Mouse (Mus musculus) testis, adult 2 months (tissue): ENCODE measurements around the gene Kcnk13. TPM values are rescaled to one million over a fixed set of nuclear protein-coding genes. Genes with fewer than 3 reads are reported as not detected.

Source experiments
- H3K27ac ChIP-seq: fragments of 200-500 bp; 2 replicates; pipeline ENCODE4 v1.5.1; 2012; ENCODE audit warnings: low read depth, low read length; ENCODE audit not compliant: control insufficient read depth, insufficient read depth
- H3K27me3 ChIP-seq: fragments of 200-500 bp; 2 replicates; pipeline ENCODE4 v1.6.1; 2012; ENCODE audit warnings: mild to moderate bottlenecking, low read length, moderate library complexity; ENCODE audit not compliant: control insufficient read depth, insufficient read depth
- H3K36me3 ChIP-seq: fragments of 200-500 bp; 2 replicates; pipeline ENCODE4 v1.6.1; 2012; ENCODE audit warnings: mild to moderate bottlenecking, low read length; ENCODE audit not compliant: control insufficient read depth, insufficient read depth
- H3K4me1 ChIP-seq: fragments of 200-500 bp; 2 replicates; pipeline ENCODE4 v1.6.1; 2012; ENCODE audit warnings: low read length; ENCODE audit not compliant: control insufficient read depth, insufficient read depth
- H3K4me3 ChIP-seq: fragments of 200-500 bp; 2 replicates; pipeline ENCODE4 v1.5.1; 2012; ENCODE audit warnings: low read depth, mild to moderate bottlenecking, low read length, moderate library complexity, mixed read lengths; ENCODE audit not compliant: control insufficient read depth
- CTCF ChIP-seq: fragments of 200-500 bp; IDR thresholded peaks from 2 replicates; pipeline ENCODE4 v1.5.1; 2012; ENCODE audit warnings: low read depth, mild to moderate bottlenecking, inconsistent platforms, low read length, moderate library complexity; ENCODE audit not compliant: control insufficient read depth, insufficient read depth, insufficient replicate concordance
- POLR2A ChIP-seq: fragments of 200-500 bp; IDR thresholded peaks from 2 replicates; pipeline ENCODE4 v1.6.1; 2012; ENCODE audit warnings: low read depth, mild to moderate bottlenecking, inconsistent platforms, low read length, moderate library complexity; ENCODE audit not compliant: control insufficient read depth
- polyA plus RNA-seq: library from polyadenylated mRNA; depleted of rRNA; stranded (reverse); fragments of >200 nt; gene quantifications from 2 replicates; pipeline ENCODE4 v1.2.3, GENCODE M21; 2012

Gene Kcnk13
- polyA plus RNA-seq, 1 experiment: 1.7 TPM

GRCm38 (mm10) chr12:100001246-100001645 is 36.9 kb downstream of the Kcnk13 start:
- H3K27ac ChIP-seq: no peak overlapping the region

GRCm38 (mm10) chr12:100001910-100002309 is 37.6 kb downstream of the Kcnk13 start:
- Histone ChIP-seq H3K4me3 (no peak overlapping the region), H3K4me1 (no peaks in the 10 kb centered on the region), H3K27me3 (no peaks in the 10 kb centered on the region), H3K36me3 (no peaks in the 10 kb centered on the region), H3K27ac (no peak overlapping the region)
- no peak for TF ChIP-seq CTCF
- no peak for TF ChIP-seq POLR2A

More at GRCm38 (mm10) chr12:100001246-100001645, 36.9 kb downstream of the Kcnk13 start:
- TF ChIP-seq POLR2A (no peak), CTCF (no peak)
- no peak overlapping the region for H3K4me3 ChIP-seq
- H3K27me3 ChIP-seq: no peaks in the 10 kb centered on the region
- H3K4me1 ChIP-seq: no peaks in the 10 kb centered on the region
- no peaks in the 10 kb centered on the region for H3K36me3 ChIP-seq

GRCm38 (mm10) chr12:100002914-100003587 is 38.8 kb downstream of the Kcnk13 start:
- H3K4me3 ChIP-seq: no peak overlapping the region
- H3K27ac ChIP-seq: no peak overlapping the region
- no peaks in the 10 kb centered on the region for H3K36me3 ChIP-seq
- no peak for TF ChIP-seq POLR2A
- no peak for TF ChIP-seq CTCF
- H3K27me3 ChIP-seq: no peaks in the 10 kb centered on the region
- no peaks in the 10 kb centered on the region for H3K4me1 ChIP-seq

- Histone ChIP-seq H3K4me1 (no peaks in the 10 kb centered on the region), H3K27ac (no peak overlapping the region), H3K27me3 (no peaks in the 10 kb centered on the region), H3K36me3 (no peaks in the 10 kb centered on the region), H3K4me3 (no peak overlapping the region)
- no peak for TF ChIP-seq CTCF
- no peak for TF ChIP-seq POLR2A
Observed at GRCm38 (mm10) chr12:100005285-100005684, 41.0 kb downstream of the Kcnk13 start.

- TF ChIP-seq CTCF: no peak
- TF ChIP-seq POLR2A: no peak
- H3K4me1 ChIP-seq: no peaks in the 10 kb centered on the region
- H3K27ac ChIP-seq: no peak overlapping the region
- H3K27me3 ChIP-seq: no peaks in the 10 kb centered on the region
- H3K36me3 ChIP-seq: no peaks in the 10 kb centered on the region
- H3K4me3 ChIP-seq: no peak overlapping the region
Observed at GRCm38 (mm10) chr12:100006681-100007080, 42.4 kb downstream of the Kcnk13 start.

- Histone ChIP-seq H3K4me3 (no peak overlapping the region), H3K4me1 (no peaks in the 10 kb centered on the region), H3K27ac (no peak overlapping the region), H3K27me3 (no peaks in the 10 kb centered on the region), H3K36me3 (no peaks in the 10 kb centered on the region)
- no peak for TF ChIP-seq POLR2A
- TF ChIP-seq CTCF: no peak
Observed at GRCm38 (mm10) chr12:100012839-100013238, 48.5 kb downstream of the Kcnk13 start.

- Histone ChIP-seq H3K4me3 (no peak overlapping the region), H3K36me3 (no peaks in the 10 kb centered on the region), H3K27me3 (no peaks in the 10 kb centered on the region), H3K27ac (no peak overlapping the region), H3K4me1 (no peaks in the 10 kb centered on the region)
- TF ChIP-seq CTCF: no peak
- no peak for TF ChIP-seq POLR2A
Observed at GRCm38 (mm10) chr12:100015146-100015545, 50.8 kb downstream of the Kcnk13 start.

GRCm38 (mm10) chr12:100017709-100018108 is 53.4 kb downstream of the Kcnk13 start:
- no peak overlapping the region for H3K27ac ChIP-seq
- TF ChIP-seq CTCF (no peak), POLR2A (no peak)
- no peaks in the 10 kb centered on the region for H3K4me1 ChIP-seq

More at GRCm38 (mm10) chr12:100017709-100018108, 53.4 kb downstream of the Kcnk13 start:
- H3K27me3 ChIP-seq: no peaks in the 10 kb centered on the region
- H3K36me3 ChIP-seq: no peaks in the 10 kb centered on the region
- H3K4me3 ChIP-seq: no peak overlapping the region
